Mouse (Mus musculus) liver, embryonic 18 days (tissue): Measurements from ENCODE around the gene Baiap2l1. TPM values are rescaled to one million over a fixed set of nuclear protein-coding genes. Genes with fewer than 3 reads are reported as not detected.

Experiments
- polyA plus RNA-seq: library from polyadenylated mRNA; depleted of rRNA; stranded (reverse); fragments of >200 nt; gene quantifications from 2 replicates; pipeline ENCODE4 v1.2.3, GENCODE M21; 2012; rRNA removed

The Baiap2l1 gene
- polyA plus RNA-seq = 11.6 and 11.8 TPM in 2 replicates

DNA sequence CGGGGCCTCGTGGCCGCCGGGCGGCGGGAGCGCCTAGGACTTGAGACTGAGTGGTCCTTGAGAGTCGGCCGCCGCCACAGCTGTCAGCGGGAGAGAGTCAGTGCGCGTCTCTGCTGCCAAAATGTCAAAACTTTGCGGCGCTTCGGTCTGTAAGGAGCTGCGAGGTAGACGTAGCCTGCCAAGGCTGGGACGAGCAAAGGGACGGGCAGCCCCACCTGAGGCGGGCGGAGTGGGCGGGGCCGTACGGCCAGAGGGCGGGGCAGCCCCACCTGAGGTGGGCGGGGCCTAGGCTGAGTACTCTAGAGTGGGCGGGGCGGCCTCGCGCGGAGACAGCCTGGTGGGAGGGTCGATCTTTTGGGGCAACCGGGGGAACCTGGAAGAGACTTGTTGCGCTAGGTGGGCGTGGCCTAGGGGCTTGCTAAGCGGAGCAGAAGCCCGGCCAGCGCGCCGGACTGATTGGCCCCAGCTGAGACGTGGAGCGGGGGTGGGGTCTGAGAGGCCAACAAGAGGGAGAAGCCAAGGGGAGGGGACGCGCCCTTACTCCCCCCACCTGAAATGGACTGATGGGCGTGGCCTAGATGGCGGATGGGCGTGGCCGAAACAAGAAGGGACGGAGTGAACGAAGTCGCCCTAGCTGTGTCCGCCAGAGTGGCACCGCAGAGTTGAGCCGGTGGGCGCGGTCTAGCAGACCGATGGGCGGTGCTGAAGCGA, at the start of gene Baiap2l1:
TSS of gene Baiap2l1 (minus strand) at position 232 of the 711 bp plus-strand sequence.

DNA sequence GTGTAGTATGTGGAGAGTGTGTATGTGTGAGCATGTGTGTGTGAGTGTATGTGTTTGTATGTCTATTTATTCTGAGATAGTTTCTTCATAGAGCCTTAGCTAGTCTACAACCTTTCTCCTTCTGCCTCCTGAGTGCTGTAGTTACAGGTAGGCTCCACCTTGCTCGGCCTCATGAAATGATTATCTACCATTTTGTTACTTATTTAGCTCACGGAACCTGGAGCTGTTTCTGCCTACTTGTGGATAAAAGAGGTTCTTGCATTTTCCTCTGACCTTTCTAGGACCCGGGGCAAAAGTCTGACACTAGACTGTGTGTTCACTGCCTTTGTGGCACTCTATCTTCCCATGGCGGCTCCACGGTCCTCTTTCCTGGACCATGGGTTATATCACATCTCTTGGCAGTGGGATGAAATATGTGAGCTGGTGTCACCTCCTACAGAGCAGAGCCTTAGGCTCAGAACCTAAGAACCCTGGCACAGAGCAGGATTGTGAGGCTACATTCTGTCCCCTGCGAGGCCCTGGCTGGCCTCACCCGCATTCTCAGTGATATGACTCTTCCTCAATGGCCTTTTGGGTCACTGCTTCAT, 113.9 kb downstream of the Baiap2l1 start, which contains the start of gene Bri3:
TSS of gene Bri3 (plus strand) at position 537 of the 587 bp plus-strand sequence.

DNA sequence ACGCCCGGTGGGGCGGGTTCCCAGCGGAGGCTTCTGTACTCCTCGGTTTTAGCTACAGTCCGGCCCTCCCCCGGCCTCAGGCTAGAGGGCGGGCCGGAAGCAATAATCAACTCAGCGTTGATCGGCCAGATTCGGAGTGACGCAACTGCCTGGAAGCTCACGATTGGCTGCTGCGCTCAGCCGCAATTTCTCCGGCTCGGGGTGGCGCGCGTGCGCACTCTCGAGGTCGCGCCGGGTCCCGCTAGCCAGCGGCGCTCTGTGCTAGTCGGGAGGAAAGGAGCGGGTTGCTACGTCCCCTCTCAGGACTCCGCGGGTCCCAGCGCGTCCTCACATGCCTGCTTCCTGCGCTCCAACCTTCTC, 134.4 kb downstream of the Baiap2l1 start, which contains the start of gene Tecpr1:
TSS of gene Tecpr1 (minus strand) at position 113 of the 360 bp plus-strand sequence.

Other genes starting within 250 kb of the Baiap2l1 start
- gene Bhlha15, start 167.8 kb downstream of the Baiap2l1 start, polyA plus RNA-seq = 0.72 and 1.1 TPM in 2 replicates
- 3.7 and 4.3 TPM in 2 replicates for gene Tecpr1, start 134.5 kb downstream of the Baiap2l1 start, polyA plus RNA-seq
- 22.2 and 24.6 TPM in 2 replicates for gene Bri3, start 113.7 kb downstream of the Baiap2l1 start, polyA plus RNA-seq
- 0.02 and 0.04 TPM in 2 replicates for gene Nptx2, start 187.8 kb upstream of the Baiap2l1 start, polyA plus RNA-seq